Mouse (Mus musculus) thymus, adult 2 months (tissue): ENCODE measurements at regions not wholly inside any gene's neighbourhood (a gene's known extent, or its start where the extent isn't known, plus 50 kb on each side); places are given as distances from the start of the nearest gene placed in this dataset.

Experiments
- DNase-seq: peaks from one replicate; pipeline ENCODE4 v3.0.0; 2021
- H3K27ac ChIP-seq: fragments of 200-500 bp; 2 replicates; pipeline ENCODE4 v1.5.1; 2012; ENCODE audit warnings: low read length, control low read depth; ENCODE audit not compliant: control insufficient read depth, insufficient read depth
- H3K27me3 ChIP-seq: fragments of 200-500 bp; 2 replicates; pipeline ENCODE4 v1.6.1; 2012; ENCODE audit warnings: mild to moderate bottlenecking, low read length, moderate library complexity, mixed read lengths; ENCODE audit not compliant: control insufficient read depth, insufficient read depth
- H3K36me3 ChIP-seq: fragments of 200-500 bp; 2 replicates; pipeline ENCODE4 v1.6.1; 2012; ENCODE audit warnings: mild to moderate bottlenecking, low read length, moderate library complexity; ENCODE audit not compliant: control insufficient read depth, insufficient read depth
- H3K4me1 ChIP-seq: fragments of 200-500 bp; replicated peaks from 2 replicates; pipeline ENCODE4 v1.6.1; 2012; ENCODE audit warnings: low read length; ENCODE audit not compliant: control insufficient read depth, insufficient read depth
- H3K4me3 ChIP-seq: fragments of 200-500 bp; 2 replicates; pipeline ENCODE4 v1.5.1; 2012; ENCODE audit warnings: mild to moderate bottlenecking, low read length, control low read depth, moderate library complexity; ENCODE audit not compliant: control insufficient read depth, insufficient read depth
- CTCF ChIP-seq: fragments of 200-500 bp; IDR thresholded peaks from 2 replicates; pipeline ENCODE4 v1.5.1; 2012; ENCODE audit warnings: mild to moderate bottlenecking, control low read depth, low read length, moderate library complexity, borderline replicate concordance; ENCODE audit not compliant: control insufficient read depth, poor library complexity, insufficient read depth; ENCODE audit errors: extremely low read depth
- POLR2A ChIP-seq: fragments of 200-500 bp; IDR thresholded peaks from 2 replicates; pipeline ENCODE4 v1.6.1; 2012; ENCODE audit warnings: mild to moderate bottlenecking, low read length, control low read depth, moderate library complexity; ENCODE audit not compliant: control insufficient read depth, poor library complexity, insufficient read depth; ENCODE audit errors: extremely low read depth
- WGBS: fragments of 180-500 bp; shearing (Covaris S2); methylation state at CpG from one replicate; pipeline ENCODE4 v1.1.7; 2018; 5-methylcytosine and 5-hydroxymethylcytosine counted together

DNA sequence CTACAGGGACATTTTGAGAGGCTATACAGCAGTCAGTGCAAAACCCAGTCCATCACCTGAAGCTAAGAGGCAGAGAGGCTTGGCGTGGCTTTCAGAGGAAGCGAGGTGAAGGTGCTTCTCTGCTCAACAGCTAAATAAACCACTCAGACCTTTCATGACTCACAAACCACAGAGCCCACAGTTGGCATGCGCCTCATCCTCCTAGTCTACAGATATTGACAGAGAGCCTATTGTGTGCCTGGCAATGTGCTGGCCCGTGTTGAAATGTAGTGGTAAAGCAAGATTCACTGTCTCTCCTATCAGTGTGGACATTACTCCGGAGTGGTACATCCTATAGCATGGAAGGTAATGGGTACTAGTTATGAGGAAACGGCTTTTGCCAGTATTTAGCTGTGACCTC is 61.9 kb upstream of the Ado start:
- 20% methylated on average over 6 of the region's 6 CpGs for WGBS

GRCm38 (mm10) chr10:67608033-67608432 is 59.3 kb upstream of the Ado start:
- WGBS = 40% methylated on average over 5 of the region's 5 CpGs
- H3K27ac ChIP-seq = no peak overlapping the region
- no peak overlapping the region for H3K4me3 ChIP-seq
- peaks cover 11% of the 10 kb centered on the region for H3K4me1 ChIP-seq
- DNase-seq = no peak
- H3K27me3 ChIP-seq = no peaks in the 10 kb centered on the region
- H3K36me3 ChIP-seq = no peaks in the 10 kb centered on the region
- TF ChIP-seq CTCF = no peak
- no peak for TF ChIP-seq POLR2A

More for the DNA sequence above, 61.9 kb upstream of the Ado start:
- DNase-seq = peak; percentile 30
- H3K4me1 ChIP-seq = peaks cover 11% of the 10 kb centered on the region
- H3K36me3 ChIP-seq = no peaks in the 10 kb centered on the region
- no peak overlapping the region for H3K27ac ChIP-seq
- H3K27me3 ChIP-seq = no peaks in the 10 kb centered on the region
- no peak overlapping the region for H3K4me3 ChIP-seq
- TF ChIP-seq CTCF (no peak), POLR2A (no peak)

GRCm38 (mm10) chr10:67607297-67608032 is 58.7 kb upstream of the Ado start:
- 21% methylated on average over 9 of the region's 9 CpGs for WGBS
- H3K4me3 ChIP-seq = no peak overlapping the region
- no peaks in the 10 kb centered on the region for H3K36me3 ChIP-seq
- H3K27ac ChIP-seq = no peak overlapping the region
- no peak for DNase-seq
- H3K4me1 ChIP-seq = peaks cover 11% of the 10 kb centered on the region
- TF ChIP-seq POLR2A (no peak), CTCF (no peak)
- H3K27me3 ChIP-seq = no peaks in the 10 kb centered on the region

DNA sequence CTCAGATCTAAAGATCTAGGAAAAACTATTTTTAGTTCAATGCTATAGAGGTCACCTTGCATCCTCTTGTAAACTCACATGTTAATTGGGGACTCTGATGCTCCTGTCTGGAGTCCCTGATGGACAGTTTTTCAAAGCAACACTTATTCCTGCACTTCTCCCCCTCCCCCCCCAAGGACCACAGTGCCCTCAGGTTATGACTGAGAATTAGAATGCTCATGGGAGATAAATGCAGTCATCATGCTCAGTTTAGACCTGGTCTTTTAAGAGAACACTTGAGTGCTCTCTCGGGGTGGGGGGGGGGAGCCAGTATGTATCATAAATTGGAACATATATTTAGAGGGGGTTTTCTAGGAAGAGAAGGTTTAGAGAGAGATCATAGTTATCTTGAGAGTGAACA is 58.0 kb upstream of the Ado start:
- Histone ChIP-seq H3K4me3 (no peak overlapping the region), H3K27me3 (no peaks in the 10 kb centered on the region), H3K36me3 (no peaks in the 10 kb centered on the region), H3K27ac (no peak overlapping the region), H3K4me1 (peaks cover 11% of the 10 kb centered on the region)
- no peak for DNase-seq
- TF ChIP-seq CTCF (no peak), POLR2A (no peak)
- 74% methylated on average over 1 of the region's 1 CpGs for WGBS

DNA sequence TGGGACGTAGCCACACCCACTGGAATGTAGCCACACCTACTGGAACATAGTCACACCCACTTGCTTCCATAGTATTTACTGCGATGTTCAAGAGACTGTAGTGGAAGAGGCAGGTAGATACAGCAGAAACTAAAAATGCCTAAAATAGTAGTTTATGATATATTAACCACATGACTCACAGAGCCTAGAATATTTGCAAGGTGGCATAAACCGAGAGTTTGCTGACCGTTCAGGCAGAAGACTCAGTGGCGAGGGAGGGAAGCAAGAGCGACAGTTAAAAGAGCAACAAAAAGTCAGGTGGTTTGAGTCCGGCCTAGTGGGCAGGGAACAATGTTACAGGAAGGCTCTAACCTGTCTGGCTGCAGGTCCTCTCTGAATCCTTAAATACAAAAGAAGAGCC is 50.6 kb upstream of the Ado start:
- no peak overlapping the region for H3K27ac ChIP-seq
- no peaks in the 10 kb centered on the region for H3K4me1 ChIP-seq
- no peak for TF ChIP-seq POLR2A
- TF ChIP-seq CTCF = no peak
- H3K27me3 ChIP-seq = no peaks in the 10 kb centered on the region
- WGBS = 97% methylated on average over 7 of the region's 7 CpGs
- DNase-seq = no peak
- no peaks in the 10 kb centered on the region for H3K36me3 ChIP-seq
- no peak overlapping the region for H3K4me3 ChIP-seq

- H3K4me1 ChIP-seq = no peaks in the 10 kb centered on the region
- no peaks in the 10 kb centered on the region for H3K36me3 ChIP-seq
- 24% methylated on average over 7 of the region's 7 CpGs for WGBS
- no peak for DNase-seq
- no peaks in the 10 kb centered on the region for H3K27me3 ChIP-seq
- no peak overlapping the region for H3K4me3 ChIP-seq
- H3K27ac ChIP-seq = no peak overlapping the region
- TF ChIP-seq CTCF (no peak), POLR2A (no peak)
Observed at GRCm38 (mm10) chr10:67598590-67599047, 49.9 kb upstream of the Ado start.
